Mouse (Mus musculus) MEL (cell line): ENCODE measurements around the gene Mlh1. TPM values are rescaled to one million over a fixed set of nuclear protein-coding genes. Genes with fewer than 3 reads are reported as not detected.

ENCODE experiments used
- DNase-seq: peaks from one replicate; pipeline ENCODE4 v3.0.0; 2011; ENCODE audit warnings: low read depth, low spot score
- H3K27ac ChIP-seq: 2 replicates; pipeline ENCODE4 v1.5.1; 2012; ENCODE audit warnings: low read depth, mild to moderate bottlenecking, control low read depth, low read length, moderate library complexity; ENCODE audit not compliant: control insufficient read depth
- H3K27me3 ChIP-seq, 2 experiments: fragments of 150-350 bp in 1 of 2; sonication (generic) in 1 of 2; 2 replicates each; pipeline ENCODE4 v1.6.1; 2012; ENCODE audit warnings: low read length in 2 of 2, mild to moderate bottlenecking in 2 of 2, improper control_type of control experiment in 1 of 2, moderate library complexity in 1 of 2; ENCODE audit not compliant: insufficient read depth in 2 of 2, control insufficient read depth in 1 of 2
- H3K36me3 ChIP-seq, 2 experiments: 2 replicates each; pipeline ENCODE4 v1.6.1; 2012 to 2014; ENCODE audit warnings: low read length in 2 of 2, improper control_type of control experiment in 1 of 2, inconsistent platforms in 1 of 2, mild to moderate bottlenecking in 1 of 2; ENCODE audit not compliant: insufficient read depth in 2 of 2, control insufficient read depth in 1 of 2
- H3K4me1 ChIP-seq, 2 experiments: fragments of 150-350 bp in 1 of 2; sonication (generic) in 1 of 2; 2 replicates each; pipeline ENCODE4 v1.6.1; 2012; ENCODE audit warnings: low read length in 2 of 2, improper control_type of control experiment in 1 of 2, mild to moderate bottlenecking in 1 of 2; ENCODE audit not compliant: insufficient read depth in 2 of 2, control insufficient read depth in 1 of 2
- H3K4me3 ChIP-seq, 2 experiments: fragments of 150-350 bp in 1 of 2; sonication (generic) in 1 of 2; 2 replicates each; pipeline ENCODE4 v1.5.1; 2012; ENCODE audit warnings: low read depth in 2 of 2, low read length in 2 of 2, mild to moderate bottlenecking in 2 of 2, moderate library complexity in 2 of 2, control low read depth in 1 of 2, improper control_type of control experiment in 1 of 2; ENCODE audit not compliant: control insufficient read depth in 1 of 2, insufficient read depth in 1 of 2
- H3K79me2 ChIP-seq: 2 replicates; pipeline ENCODE4 v1.6.1; 2012; ENCODE audit warnings: mild to moderate bottlenecking, low read length, moderate library complexity; ENCODE audit not compliant: control insufficient read depth, poor library complexity, insufficient read depth
- H3K9ac ChIP-seq: 2 replicates; pipeline ENCODE4 v1.6.1; 2012; ENCODE audit warnings: low read depth, mild to moderate bottlenecking, control low read depth, low read length, moderate library complexity; ENCODE audit not compliant: control insufficient read depth, poor library complexity, severe bottlenecking
- H3K9me3 ChIP-seq: fragments of 150-350 bp; sonication (generic); replicated peaks from 2 replicates; pipeline ENCODE4 v1.6.1; 2012; ENCODE audit warnings: mild to moderate bottlenecking, low read length, improper control_type of control experiment, moderate library complexity; ENCODE audit not compliant: insufficient read depth
- BHLHE40 ChIP-seq: IDR thresholded peaks from 2 replicates; pipeline ENCODE4 v1.6.1; 2012; ENCODE audit warnings: low read depth, mild to moderate bottlenecking, inconsistent platforms, low read length, improper control_type of control experiment, borderline replicate concordance
- CHD1 ChIP-seq: IDR thresholded peaks from 2 replicates; pipeline ENCODE4 v1.6.1; 2012; ENCODE audit warnings: low read depth, mild to moderate bottlenecking, inconsistent platforms, low read length, improper control_type of control experiment
- CTCF ChIP-seq, 3 experiments: IDR thresholded peaks in 2 of 3; conservative IDR thresholded peaks in 1 of 3; 2 replicates each; pipeline ENCODE4 v1.5.1; 2011 to 2012; ENCODE audit warnings: low read length in 3 of 3, low read depth in 2 of 3, mild to moderate bottlenecking in 2 of 3, improper control_type of control experiment in 1 of 3, inconsistent platforms in 1 of 3, mixed read lengths in 1 of 3, moderate library complexity in 1 of 3; ENCODE audit not compliant: control insufficient read depth in 1 of 3, insufficient read depth in 1 of 3, poor library complexity in 1 of 3, severe bottlenecking in 1 of 3
- ELF1 ChIP-seq: IDR thresholded peaks from 2 replicates; pipeline ENCODE4 v1.6.1; 2014; ENCODE audit warnings: low read depth, mild to moderate bottlenecking, inconsistent platforms, low read length, improper control_type of control experiment, moderate library complexity
- ETS1 ChIP-seq: IDR thresholded peaks from 2 replicates; pipeline ENCODE4 v1.6.1; 2012; ENCODE audit warnings: low read depth, mild to moderate bottlenecking, inconsistent platforms, low read length, improper control_type of control experiment, moderate library complexity
- GABPA ChIP-seq: IDR thresholded peaks from 2 replicates; pipeline ENCODE4 v1.6.1; 2012; ENCODE audit warnings: low read depth, mild to moderate bottlenecking, inconsistent platforms, low read length, improper control_type of control experiment, moderate library complexity
- KAT2A ChIP-seq: conservative IDR thresholded peaks from 2 replicates; pipeline ENCODE4 v1.6.1; 2012; ENCODE audit warnings: low read depth, low read length, improper control_type of control experiment, inconsistent platforms
- MAFK ChIP-seq: IDR thresholded peaks from 2 replicates; pipeline ENCODE4 v1.6.1; 2011; ENCODE audit warnings: low read depth, mild to moderate bottlenecking, low read length, improper control_type of control experiment, borderline replicate concordance
- MAX ChIP-seq: IDR thresholded peaks from 2 replicates; pipeline ENCODE4 v1.6.1; 2011; ENCODE audit warnings: low read length, improper control_type of control experiment
- MAZ ChIP-seq: IDR thresholded peaks from 2 replicates; pipeline ENCODE4 v1.6.1; 2012; ENCODE audit warnings: low read depth, mild to moderate bottlenecking, inconsistent platforms, low read length, improper control_type of control experiment
- MEF2A ChIP-seq: IDR thresholded peaks from 2 replicates; pipeline ENCODE4 v1.6.1; 2014; ENCODE audit warnings: low read depth, mild to moderate bottlenecking, inconsistent platforms, low read length, improper control_type of control experiment; ENCODE audit not compliant: poor library complexity, insufficient replicate concordance, severe bottlenecking; ENCODE audit errors: extremely low read depth
- MYB ChIP-seq: IDR thresholded peaks from 2 replicates; pipeline ENCODE4 v1.6.1; 2011; ENCODE audit warnings: mild to moderate bottlenecking, low read depth, low read length, improper control_type of control experiment
- MYC ChIP-seq: IDR thresholded peaks from 2 replicates; pipeline ENCODE4 v1.6.1; 2011; ENCODE audit warnings: low read depth, mild to moderate bottlenecking, low read length, improper control_type of control experiment, moderate library complexity
- NELFE ChIP-seq: IDR thresholded peaks from 2 replicates; pipeline ENCODE4 v1.6.1; 2011; ENCODE audit warnings: low read depth, low read length, improper control_type of control experiment
- NRF1 ChIP-seq: IDR thresholded peaks from 2 replicates; pipeline ENCODE4 v1.6.1; 2014; ENCODE audit warnings: low read depth, mild to moderate bottlenecking, inconsistent platforms, low read length, improper control_type of control experiment, moderate library complexity; ENCODE audit not compliant: poor library complexity, insufficient read depth, severe bottlenecking
- POLR2A ChIP-seq, 2 experiments: IDR thresholded peaks; 2 replicates each; pipeline ENCODE4 v1.6.1; 2011 to 2012; ENCODE audit warnings: low read length in 2 of 2, mild to moderate bottlenecking in 2 of 2, control low read depth in 1 of 2, improper control_type of control experiment in 1 of 2, low read depth in 1 of 2, moderate library complexity in 1 of 2; ENCODE audit not compliant: control insufficient read depth in 1 of 2, insufficient read depth in 1 of 2, poor library complexity in 1 of 2
- POLR2AphosphoS5 ChIP-seq: IDR thresholded peaks from 2 replicates; pipeline ENCODE4 v1.6.1; 2012; ENCODE audit warnings: low read depth, borderline replicate concordance, mild to moderate bottlenecking, inconsistent platforms, low read length, moderate library complexity, mixed read lengths
- TAL1 ChIP-seq: IDR thresholded peaks from 2 replicates; pipeline ENCODE4 v1.6.1; 2012; ENCODE audit warnings: mild to moderate bottlenecking, inconsistent platforms, low read length, moderate library complexity, mixed read lengths
- UBTF ChIP-seq: IDR thresholded peaks from 2 replicates; pipeline ENCODE4 v1.6.1; 2012; ENCODE audit warnings: low read depth, mild to moderate bottlenecking, inconsistent platforms, low read length, improper control_type of control experiment, moderate library complexity, borderline replicate concordance; ENCODE audit not compliant: insufficient read depth
- ZC3H11A ChIP-seq: IDR thresholded peaks from 2 replicates; pipeline ENCODE4 v1.6.1; 2012; ENCODE audit warnings: low read depth, mild to moderate bottlenecking, inconsistent platforms, low read length, improper control_type of control experiment
- ZKSCAN1 ChIP-seq: IDR thresholded peaks from 2 replicates; pipeline ENCODE4 v1.6.1; 2012; ENCODE audit warnings: low read depth, mild to moderate bottlenecking, inconsistent platforms, low read length, improper control_type of control experiment, moderate library complexity
- ZMIZ1 ChIP-seq: IDR thresholded peaks from 2 replicates; pipeline ENCODE4 v1.6.1; 2012; ENCODE audit warnings: low read depth, mild to moderate bottlenecking, inconsistent platforms, low read length, improper control_type of control experiment, moderate library complexity
- ZNF384 ChIP-seq: IDR thresholded peaks from 2 replicates; pipeline ENCODE4 v1.6.1; 2012; ENCODE audit warnings: low read depth, mild to moderate bottlenecking, inconsistent platforms, low read length, improper control_type of control experiment
- polyA plus RNA-seq, 2 experiments: library from polyadenylated mRNA; stranded (reverse) in 1 of 2; unstranded in 1 of 2; fragments of >175 nt in 1 of 2; fragments of >200 nt in 1 of 2; gene quantifications; 2 replicates each; pipeline versions ENCODE4 v1.2.1 to v1.2.4; 2012; ENCODE audit warnings: low replicate concordance in 2 of 2, low read depth in 1 of 2; ENCODE audit not compliant: insufficient read length in 2 of 2, insufficient read depth in 1 of 2, missing spikeins in 1 of 2
- total RNA-seq: library from RNA; depleted of rRNA; stranded (reverse); fragments of 300-350 nt; gene quantifications from 2 replicates; pipeline ENCODE4 v1.2.3, GENCODE M21; 2012

Mlh1 gene
- total and polyA plus RNA-seq, 3 experiments: 21.8 to 31.7 TPM; not detected in 1

DNA sequence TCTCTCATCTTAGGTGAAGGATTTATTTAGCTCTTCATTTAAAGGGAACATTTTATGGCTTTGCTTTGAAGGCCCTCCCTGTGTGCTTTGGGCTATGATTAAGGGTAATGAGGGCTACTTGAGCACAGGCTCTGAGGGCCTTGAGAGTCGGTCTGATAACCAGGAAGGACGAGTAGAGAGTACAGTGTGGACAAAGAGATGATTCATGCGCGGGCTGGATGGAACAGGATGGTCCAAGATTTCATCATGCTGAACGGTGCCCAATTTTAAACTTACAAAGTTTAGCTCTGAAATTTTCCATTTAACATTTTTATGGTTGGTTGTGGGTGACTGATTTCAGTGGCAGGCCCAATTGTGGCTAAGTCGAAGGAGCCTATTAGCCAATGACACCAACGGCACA lies 34.6 kb upstream of the Mlh1 start:
- H3K27me3 ChIP-seq: no peaks in the 10 kb centered on the region
- no peak overlapping the region for H3K4me3 ChIP-seq
- H3K27ac ChIP-seq: no peak overlapping the region
- H3K36me3 ChIP-seq: peaks cover 0 to 8% of the 10 kb centered on the region in 2 experiments; a peak in 2 of 4 replicates
- H3K79me2 ChIP-seq: no peaks in the 10 kb centered on the region
- DNase-seq: no peak
- H3K9ac ChIP-seq: no peak overlapping the region
- TF ChIP-seq KAT2A (no peak), CHD1 (no peak), CTCF (IDR thresholded peaks at IDR 0.05 in 2 of 3, conservative IDR thresholded peaks at IDR 0.05 in 1 of 3; ENCODE audit: control insufficient read depth in 1 of 3, insufficient read depth in 1 of 3, low read depth in 2 of 3, low read length in 3 of 3, poor library complexity in 1 of 3, severe bottlenecking in 1 of 3) (no peak), NRF1 (no peak)
- H3K4me1 ChIP-seq: peaks cover 2 to 6% of the 10 kb centered on the region in 2 experiments
- H3K9me3 ChIP-seq: no peaks in the 10 kb centered on the region

DNA sequence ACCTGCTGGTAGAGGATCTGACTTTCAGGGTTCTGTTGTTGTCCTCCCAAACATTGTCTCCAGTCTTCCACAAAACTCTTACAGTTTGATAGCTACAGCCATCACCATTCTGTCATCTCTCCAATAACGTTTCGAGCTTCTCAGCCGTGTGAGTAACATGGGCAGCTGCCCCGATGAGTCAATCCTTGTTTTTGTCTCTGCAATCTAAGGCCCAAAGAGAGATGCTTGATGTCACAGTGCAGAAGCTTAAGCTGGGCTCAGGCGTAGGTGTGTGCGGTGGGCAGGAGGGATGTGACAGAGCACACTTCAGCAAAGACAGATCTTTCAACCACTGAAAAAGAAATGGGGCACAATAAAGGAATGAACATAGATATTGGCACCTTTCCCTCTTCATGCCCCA lies 32.4 kb upstream of the Mlh1 start:
- Histone ChIP-seq H3K36me3 (peaks cover 0 to 8% of the 10 kb centered on the region in 2 experiments; a peak in 2 of 4 replicates), H3K27me3 (no peaks in the 10 kb centered on the region), H3K79me2 (no peaks in the 10 kb centered on the region), H3K27ac (no peak overlapping the region), H3K4me1 (peaks cover 2 to 6% of the 10 kb centered on the region in 2 experiments), H3K9me3 (no peaks in the 10 kb centered on the region), H3K9ac (no peak overlapping the region), H3K4me3 (no peak overlapping the region)
- DNase-seq: no peak
- TF ChIP-seq KAT2A (no peak), MAFK (no peak), NRF1 (no peak), ELF1 (no peak), ZMIZ1 (no peak), ZKSCAN1 (no peak), BHLHE40 (no peak), NELFE (no peak), MYB (no peak), TAL1 (no peak), ETS1 (no peak)

DNA sequence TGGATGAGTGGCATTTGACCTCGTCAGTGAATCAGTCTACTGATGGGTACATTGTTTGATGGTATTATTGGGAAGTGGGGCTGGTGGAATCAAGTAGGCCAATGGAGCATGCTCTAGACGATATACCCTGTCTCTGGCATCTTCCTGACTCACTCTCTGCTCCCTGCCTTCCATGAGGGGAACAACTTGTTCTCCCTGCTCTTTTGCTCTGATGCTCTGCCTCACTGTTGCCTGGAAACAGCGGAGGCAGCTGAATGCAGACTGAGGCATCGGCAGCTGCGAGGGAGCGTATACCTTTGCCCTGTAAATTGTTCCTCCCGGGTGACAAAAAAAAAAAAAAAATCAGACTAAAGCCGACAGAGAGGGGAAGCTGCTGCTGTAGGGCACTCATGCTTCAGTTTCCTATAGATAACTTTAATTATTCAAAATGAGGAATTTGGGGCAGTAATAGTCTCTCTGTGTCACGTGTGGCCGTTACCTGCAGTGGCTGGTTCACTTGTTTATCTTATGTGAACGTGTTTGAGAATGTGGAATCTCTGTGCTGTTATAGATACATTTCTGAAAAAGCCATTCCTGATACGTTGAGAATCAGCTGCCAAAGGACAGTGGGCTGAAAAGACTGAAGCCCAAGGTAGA lies 30.7 kb upstream of the Mlh1 start:
- no peaks in the 10 kb centered on the region for H3K79me2 ChIP-seq
- H3K27ac ChIP-seq: peak overlapping the region; percentile 5; the same call in 1 of the 2 replicates
- H3K36me3 ChIP-seq: peaks cover 0 to 8% of the 10 kb centered on the region in 2 experiments; a peak in 2 of 4 replicates
- H3K27me3 ChIP-seq: no peaks in the 10 kb centered on the region; a peak in 1 of 4 replicates
- H3K9ac ChIP-seq: no peak overlapping the region
- H3K9me3 ChIP-seq: no peaks in the 10 kb centered on the region
- peaks cover 2 to 6% of the 10 kb centered on the region in 2 experiments for H3K4me1 ChIP-seq
- H3K4me3 ChIP-seq: no peak overlapping the region
- DNase-seq: peak; percentile 56
- TF ChIP-seq KAT2A (no peak), POLR2A (IDR thresholded peaks at IDR 0.05; ENCODE audit: control insufficient read depth in 1 of 2, insufficient read depth in 1 of 2, low read depth in 1 of 2, low read length in 2 of 2, poor library complexity in 1 of 2) (no peak), MAX (no peak), UBTF (no peak), MYC (0 out of 2 replicates have a peak, but pooled peaks have one; percentile 54), ZNF384 (peak; percentile 93), ZC3H11A (no peak), CTCF (IDR thresholded peaks at IDR 0.05 in 2 of 3, conservative IDR thresholded peaks at IDR 0.05 in 1 of 3; ENCODE audit: control insufficient read depth in 1 of 3, insufficient read depth in 1 of 3, low read depth in 2 of 3, low read length in 3 of 3, poor library complexity in 1 of 3, severe bottlenecking in 1 of 3) (no peak), MYB (peak; percentile 54; the same call in 1 of the 2 replicates), MAFK (no peak), ETS1 (no peak), MAZ (no peak), MEF2A (no peak), GABPA (no peak), POLR2AphosphoS5 (no peak)
